Mouse (Mus musculus): ENCODE data around the gene Fam196b. TPM values are rescaled to one million over a fixed set of nuclear protein-coding genes. Genes with fewer than 3 reads are reported as not detected.

Fam196b gene
- total RNA-seq, 2 experiments from 2014 or later, result 2.3 to 2.7 TPM

DNA sequence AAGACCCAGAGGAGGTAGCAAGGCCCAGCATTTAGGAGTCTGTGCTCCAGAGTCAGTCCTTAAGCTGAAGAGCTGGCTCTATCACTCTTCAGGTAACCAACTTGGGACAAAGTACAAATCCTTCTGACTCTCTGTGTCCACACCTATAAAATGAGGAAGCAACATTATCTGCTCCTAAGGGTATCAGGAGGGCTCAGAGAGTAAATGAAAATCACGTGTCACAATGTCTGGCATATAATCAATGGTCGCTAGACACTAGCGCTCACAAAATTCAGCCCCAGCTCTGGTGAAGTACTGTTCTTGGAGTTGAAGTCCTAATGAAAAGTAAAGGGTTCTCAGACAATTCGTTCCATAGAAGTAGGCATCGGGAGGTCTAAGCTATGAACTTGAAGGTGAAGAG lies 83.0 kb downstream of the Fam196b start:
- no peak for DNase-seq
- intact Hi-C loops (cut with DNase I), result no loop called here

GRCm38 (mm10) chr11:34398555-34398954 lies 83.9 kb downstream of the Fam196b start:
- DNase-seq, result no peak
- intact Hi-C loops (cut with DNase I), result no loop called here

DNA sequence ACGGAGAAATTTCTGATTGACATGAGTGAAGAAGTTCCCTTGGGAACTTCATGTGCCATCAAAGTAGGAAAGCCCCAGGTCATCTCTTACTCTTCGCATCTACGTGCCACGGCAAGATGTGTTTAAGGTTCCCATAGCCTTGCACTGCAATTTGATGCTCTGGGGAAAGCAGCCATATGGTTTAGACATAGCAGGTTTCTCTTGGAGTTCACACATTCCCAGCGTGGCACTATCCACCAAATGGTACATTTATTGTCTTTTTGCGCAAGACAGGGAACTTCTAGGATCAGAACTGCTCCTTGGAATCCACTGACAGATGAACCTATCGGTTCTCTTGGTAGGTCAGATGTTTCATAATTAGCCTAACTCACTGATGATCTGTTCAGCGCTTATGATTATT lies 86.7 kb downstream of the Fam196b start:
- no peak for DNase-seq
- intact Hi-C loops (cut with DNase I), result no loop called here

DNA sequence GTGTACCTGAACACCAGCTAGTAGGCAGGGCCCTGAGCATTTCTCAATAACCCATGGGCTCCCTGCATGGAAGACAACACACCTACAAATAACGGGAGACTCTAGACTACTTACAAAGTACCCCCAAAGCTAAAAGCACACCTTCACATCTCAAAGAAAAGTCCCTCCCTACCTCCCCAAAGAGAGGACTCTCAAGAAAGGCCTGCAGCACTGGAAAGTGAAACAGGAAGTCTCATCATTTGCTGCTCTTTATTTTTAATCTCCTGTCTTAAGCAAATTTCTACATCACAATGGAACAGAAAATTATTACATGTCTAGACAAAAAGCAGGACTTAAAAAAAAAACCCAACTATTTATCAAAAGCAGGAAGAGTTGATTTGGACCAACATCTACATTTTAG lies 90.7 kb downstream of the Fam196b start:
- DNase-seq, result no peak
- intact Hi-C loops (cut with DNase I), result no loop called here

GRCm38 (mm10) chr11:34406309-34406708 lies 91.7 kb downstream of the Fam196b start:
- no peak for DNase-seq
- intact Hi-C loops (cut with DNase I), result no loop called here

- no peak for DNase-seq
- intact Hi-C loops (cut with DNase I), result no loop called here
Measured at GRCm38 (mm10) chr11:34406850-34407249, 92.2 kb downstream of the Fam196b start.

- intact Hi-C loops (cut with DNase I), result no loop called here
Measured at GRCm38 (mm10) chr11:34415884-34416618, 101.4 kb downstream of the Fam196b start.

GRCm38 (mm10) chr11:34416619-34416979 lies 102.0 kb downstream of the Fam196b start:
- DNase-seq, result no peak
- intact Hi-C loops (cut with DNase I), result no loop called here

More at GRCm38 (mm10) chr11:34415884-34416618, 101.4 kb downstream of the Fam196b start:
- peak; percentile 13 for DNase-seq

DNA sequence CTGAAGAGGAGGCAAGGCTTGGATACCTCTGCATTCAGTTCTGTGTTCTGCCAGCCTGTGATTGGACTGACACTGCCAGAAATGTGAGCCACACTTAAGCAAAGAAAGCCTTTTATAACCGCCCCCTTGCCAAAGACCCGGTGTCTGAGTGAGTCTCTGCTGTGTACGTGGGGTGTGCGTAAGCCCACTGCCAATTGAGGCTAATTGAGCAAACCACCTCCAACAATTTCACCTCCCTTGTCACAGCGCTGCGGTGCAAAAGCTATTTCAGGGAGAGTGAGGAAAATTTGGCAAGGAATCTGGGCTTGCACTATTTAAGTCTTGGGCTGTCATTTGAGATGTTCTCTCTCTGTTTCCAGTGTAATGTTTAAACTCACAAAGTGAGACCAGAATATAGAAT lies 106.4 kb downstream of the Fam196b start:
- DNase-seq, result no peak
- intact Hi-C loops (cut with DNase I), result no loop called here

GRCm38 (mm10) chr11:34424546-34424945 lies 109.9 kb downstream of the Fam196b start:
- intact Hi-C loops (cut with DNase I), result no loop called here

GRCm38 (mm10) chr11:34427212-34427611 lies 112.6 kb downstream of the Fam196b start:
- intact Hi-C loops (cut with DNase I), result no loop called here
- DNase-seq, result no peak

More at GRCm38 (mm10) chr11:34424546-34424945, 109.9 kb downstream of the Fam196b start:
- no peak for DNase-seq

- DNase-seq, result no peak
- intact Hi-C loops (cut with DNase I), result no loop called here
Measured at GRCm38 (mm10) chr11:34430940-34431339, 116.3 kb downstream of the Fam196b start.

DNA sequence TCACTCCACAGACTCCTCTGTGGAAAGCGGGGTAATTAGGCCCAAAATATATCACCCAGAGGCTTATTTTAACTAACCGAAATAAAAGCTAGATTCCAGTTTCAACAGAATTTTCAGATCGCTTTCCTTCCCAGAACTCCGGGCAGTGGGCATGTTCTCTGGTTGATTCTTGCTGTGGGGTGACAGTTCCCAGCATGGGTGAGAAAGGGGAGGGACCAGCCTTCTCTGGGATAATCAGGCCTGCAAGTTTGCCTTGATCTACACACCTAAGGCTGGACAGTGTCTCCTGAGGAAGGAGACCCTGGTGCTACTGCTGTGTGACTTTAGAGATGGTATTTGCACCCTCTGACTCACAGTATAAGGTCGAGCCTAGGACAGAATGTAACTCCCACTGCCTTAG lies 116.7 kb downstream of the Fam196b start:
- DNase-seq, result no peak
- intact Hi-C loops (cut with DNase I), result no loop called here

- intact Hi-C loops (cut with DNase I), result no loop called here
- DNase-seq, result no peak
Measured at GRCm38 (mm10) chr11:34431978-34432377, 117.4 kb downstream of the Fam196b start.

- intact Hi-C loops (cut with DNase I), result no loop called here
- no peak for DNase-seq
Measured at GRCm38 (mm10) chr11:34437446-34437845, 122.8 kb downstream of the Fam196b start.

GRCm38 (mm10) chr11:34438429-34438828 lies 123.8 kb downstream of the Fam196b start:
- no peak for DNase-seq
- intact Hi-C loops (cut with DNase I), result no loop called here

DNA sequence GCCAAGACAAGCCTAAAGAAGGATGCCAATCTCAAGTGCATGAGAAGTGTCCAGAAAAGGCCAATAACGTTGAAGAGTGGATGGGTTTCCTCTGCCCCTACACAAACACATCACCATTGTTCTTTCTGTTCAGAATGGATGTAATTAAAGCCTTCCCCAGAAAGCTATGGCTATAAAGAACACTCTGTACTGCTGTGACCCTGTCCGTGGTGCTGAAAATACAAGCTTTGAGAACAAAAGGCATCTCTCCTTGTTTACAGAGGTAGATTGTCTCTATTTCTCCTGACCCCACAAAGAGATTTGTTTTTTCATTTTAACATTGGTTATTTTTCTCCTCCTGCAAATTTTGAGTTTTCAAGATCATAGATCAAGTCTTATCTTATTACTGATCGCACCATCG lies 133.3 kb downstream of the Fam196b start:
- DNase-seq, result no peak
- intact Hi-C loops (cut with DNase I), result no loop called here

- intact Hi-C loops (cut with DNase I), result no loop called here
- no peak for DNase-seq
Measured at GRCm38 (mm10) chr11:34449944-34450343, 135.3 kb downstream of the Fam196b start.

DNA sequence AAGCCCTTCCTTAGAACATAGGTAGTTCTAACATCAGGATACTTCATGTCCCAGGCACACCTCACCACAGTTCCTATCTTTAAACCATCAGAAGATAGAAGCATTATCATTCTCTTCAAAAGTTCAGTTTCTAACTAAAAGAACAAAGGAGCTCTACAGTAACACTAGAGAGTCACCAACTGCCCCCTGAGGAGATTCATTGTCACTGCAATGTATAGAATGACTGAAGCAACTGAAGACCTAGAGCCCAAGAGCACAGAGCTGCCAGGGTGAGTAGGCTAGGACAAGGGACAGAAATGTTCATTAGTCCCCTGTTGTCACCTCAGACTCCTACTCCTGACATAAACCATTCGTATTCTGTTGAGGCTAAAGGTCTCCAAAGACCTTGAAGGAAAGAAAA lies 152.4 kb downstream of the Fam196b start:
- intact Hi-C loops (cut with DNase I), result no loop called here
- DNase-seq, result no peak

- intact Hi-C loops (cut with DNase I), result no loop called here
- peak; percentile 29 for DNase-seq
Measured at GRCm38 (mm10) chr11:34468571-34468970, 153.9 kb downstream of the Fam196b start.

DNA sequence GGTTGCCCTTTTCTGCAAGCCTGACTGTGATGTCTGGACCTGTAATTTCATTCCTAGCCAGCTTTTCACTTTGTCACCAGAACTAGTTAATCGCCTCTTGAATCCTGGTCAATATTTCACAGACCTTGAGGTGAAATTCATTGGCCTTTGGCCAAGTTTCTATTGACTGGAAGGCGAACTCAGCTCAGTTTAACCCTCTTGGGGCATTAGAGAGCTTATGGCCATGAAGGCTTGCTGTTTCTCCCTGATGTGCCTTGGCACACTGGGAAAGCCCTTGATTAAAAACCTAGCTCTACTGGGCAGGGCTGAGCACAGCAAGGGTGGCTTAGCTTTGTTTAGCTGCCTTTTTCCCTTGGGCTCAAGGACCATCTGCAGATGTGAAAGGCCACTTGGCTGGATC lies 155.2 kb downstream of the Fam196b start:
- intact Hi-C loops (cut with DNase I), result no loop called here
- no peak for DNase-seq

All from left cerebral cortex, postnatal 4 days (tissue).